In the genomic region with DNA sequence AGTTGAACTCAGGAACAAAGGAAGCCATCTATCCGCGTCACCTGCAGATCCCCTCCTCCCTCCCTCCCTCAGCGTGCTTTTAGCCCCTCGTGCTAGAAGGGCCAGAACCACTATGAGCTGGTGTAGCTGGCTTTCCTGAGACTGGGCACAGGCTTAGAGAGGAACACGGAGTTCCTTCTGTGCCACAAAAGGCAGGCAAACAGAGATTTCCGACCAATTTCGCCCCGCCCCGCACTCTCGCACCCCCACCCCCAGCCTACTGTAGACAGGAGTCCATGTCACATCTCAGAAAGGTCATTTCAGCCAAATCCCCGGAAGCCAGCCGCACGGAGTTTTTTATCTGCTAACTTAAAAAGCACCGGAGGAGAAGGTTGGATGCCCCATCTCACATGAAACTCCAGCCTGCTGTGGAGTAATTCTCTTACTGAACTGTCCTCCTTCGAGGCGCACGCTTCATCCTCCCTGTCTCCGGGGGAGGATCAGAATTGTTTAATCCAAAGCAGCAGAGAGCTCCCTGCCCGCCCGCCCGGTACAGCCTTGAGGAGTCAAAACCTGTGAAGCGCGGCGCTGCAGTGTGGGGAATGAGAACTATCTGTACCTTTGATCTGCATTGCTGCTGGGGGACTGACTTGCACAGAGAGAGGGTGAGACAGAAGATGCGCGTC, we compare ENCODE assay signal across 8 mouse cellular contexts. TPM values are rescaled to one million over a fixed set of nuclear protein-coding genes. Genes with fewer than 3 reads are reported as not detected.
DNase-seq lines count a peak whose midpoint lies in the region; ATAC-seq and TF ChIP-seq lines count a peak whose summit lies in the region.

No protein-coding gene starts in this region.

- H3K4me1 ChIP-seq in midbrain, embryonic 15.5 days, result peaks cover 19% of the 10 kb centered on the region

- ATAC-seq in midbrain, embryonic 15.5 days (replicated peaks), result peak; percentile 41

- H3K27me3 ChIP-seq in midbrain, embryonic 15.5 days (replicated peaks), result peaks cover 32% of the 10 kb centered on the region

- H3K36me3 ChIP-seq in midbrain, embryonic 15.5 days (replicated peaks), result no peaks in the 10 kb centered on the region

- peak overlapping the region; percentile 26 for H3K9ac ChIP-seq in midbrain, embryonic 15.5 days

- no peak for TF ChIP-seq CTCF in layer of hippocampus, adult 2 months (conservative IDR thresholded peaks at IDR 0.05)

- WGBS in midbrain, embryonic 15.5 days, result under 1% methylated on average over 26 of the region's 26 CpGs

- H3K4me3 ChIP-seq in layer of hippocampus, adult 2 months, result peak overlapping the region; percentile 2; the same call in 1 of the 2 replicates
- peak overlapping the region; percentile 31 for H3K4me3 ChIP-seq in midbrain, embryonic 15.5 days

- DNase-seq in layer of hippocampus, adult 2 months (ENCODE audit: low spot score in 2 of 2), result peak in 1 of 2 experiments; percentile 8
- DNase-seq in layer of hippocampus, adult 9-10 months (ENCODE audit: low spot score), result no peak
- peak; percentile 27 for DNase-seq in embryo, embryonic 9.5 days (ENCODE audit: extremely low spot score)
- DNase-seq in kidney, adult 9 months, result peak; percentile 31
- DNase-seq in urinary bladder, postnatal 14 days (ENCODE audit: low spot score), result no peak
- no peak for DNase-seq in spleen, postnatal 14 days (ENCODE audit: low spot score in 2 of 2)
- no peak for DNase-seq in cerebellum, postnatal 25 days

- H3K27ac ChIP-seq in layer of hippocampus, adult 2 months, result no peak overlapping the region
- H3K27ac ChIP-seq in midbrain, embryonic 15.5 days, result no peak overlapping the region

- peak overlapping the region; percentile 60 for H3K4me2 ChIP-seq in midbrain, embryonic 15.5 days

- no peaks in the 10 kb centered on the region for H3K9me3 ChIP-seq in midbrain, embryonic 15.5 days

RNA-seq across cellular contexts. Expression of gene Nsun2, which starts 45.8 kb away (rescaled TPM):
- 10 to 100 TPM; 99.2 to 99.8 TPM for total RNA-seq in layer of hippocampus, adult 2 months (2021)
- 72.0 and 73.1 TPM in 2 replicates for polyA plus RNA-seq in midbrain, embryonic 15.5 days (2015; fragmentation: Nextera tagmentation; extraction: Ambion mirVana)

RNA-seq across cellular contexts. Expression of gene Tent4a, which starts 46.7 kb away (rescaled TPM):
- 10 to 100 TPM; 44.0 to 46.4 TPM for total RNA-seq in layer of hippocampus, adult 2 months (2021)
- polyA plus RNA-seq in midbrain, embryonic 15.5 days (2015; fragmentation: Nextera tagmentation; extraction: Ambion mirVana), result 7.2 and 7.6 TPM in 2 replicates

Comparison
In these comparisons a context has a peak if more than half of its experiments do, and no peak if none do; other contexts are left out.
1. DNase-seq: peak in embryo, embryonic 9.5 days (single experiment) and kidney, adult 9 months (single experiment); none in layer of hippocampus, adult 9-10 months (single experiment), urinary bladder, postnatal 14 days (single experiment), spleen, postnatal 14 days (0 of 2) and cerebellum, postnatal 25 days (0 of 2).